19 mouse cellular contexts compared by ENCODE assay signal in the genomic region with DNA sequence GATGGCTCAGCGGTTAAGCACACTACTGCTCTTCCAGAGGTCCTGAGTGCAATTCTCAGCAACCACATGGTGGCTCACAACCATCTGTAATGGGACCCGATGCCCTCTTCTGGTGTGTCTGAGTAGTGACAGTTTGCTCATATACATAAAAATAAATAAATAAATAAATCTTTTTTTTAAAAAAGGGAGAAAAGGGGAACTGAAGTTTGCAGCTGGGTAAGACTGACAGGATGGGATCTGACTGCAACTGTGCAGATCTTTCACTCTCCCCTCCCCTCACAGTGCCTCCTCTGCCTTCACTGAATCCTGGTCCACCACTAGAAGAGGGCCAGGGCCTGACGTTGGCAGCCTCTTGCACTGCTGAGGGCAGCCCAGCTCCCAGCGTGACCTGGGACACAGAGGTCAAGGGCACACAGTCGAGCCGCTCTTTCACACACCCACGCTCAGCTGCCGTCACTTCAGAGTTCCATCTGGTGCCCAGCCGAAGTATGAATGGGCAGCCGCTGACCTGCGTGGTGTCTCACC. TPM values are rescaled to one million over a fixed set of nuclear protein-coding genes. Genes with fewer than 3 reads are reported as not detected.
A peak's percentile ranks its signal among the peaks of the same experiment; 100 is the strongest.
DNase-seq lines count a peak whose midpoint lies in the region; ATAC-seq and TF ChIP-seq lines count a peak whose summit lies in the region.
"Had no signal": no experiment of that assay in that cellular context is flagged by ENCODE, and none has a peak within 500 bp of the region (broad histone marks: within the 10 kb centered on the region; RNA-seq: fewer than 3 reads in every experiment).

No protein-coding gene starts in this region.

- peak; percentile 15 for TF ChIP-seq CTCF in left cerebral cortex, adult 2 months (IDR thresholded peaks at IDR 0.05)
- TF ChIP-seq CTCF in spleen, adult 2 months (IDR thresholded peaks at IDR 0.05; ENCODE audit: extremely low read depth, insufficient read depth, insufficient read length, insufficient replicate concordance) = no peak
- peak; percentile 26; the same call in 1 of the 2 replicates for TF ChIP-seq CTCF in bone marrow macrophage, adult 2 months (IDR thresholded peaks at IDR 0.05; ENCODE audit: low read depth, low read length)

- H3K9me3 ChIP-seq in intestine, embryonic 16.5 days (ENCODE audit: control insufficient read depth, low read length) = no peaks in the 10 kb centered on the region
- H3K9me3 ChIP-seq: embryonic facial prominence, embryonic 10.5 days; forebrain, embryonic 13.5 days; midbrain, embryonic 15.5 days had no signal

- H3K27me3 ChIP-seq in spleen, adult 2 months (ENCODE audit: control insufficient read depth, insufficient read depth, low read length) = no peaks in the 10 kb centered on the region
- 0 out of 2 replicates have a peak, but pooled peaks cover 2% of the 10 kb centered on the region for H3K27me3 ChIP-seq in intestine, embryonic 16.5 days (replicated peaks; ENCODE audit: control insufficient read depth, insufficient read depth, low read length)
- H3K27me3 ChIP-seq: midbrain, embryonic 15.5 days had no signal

- no peak overlapping the region for H3K9ac ChIP-seq in intestine, embryonic 16.5 days (ENCODE audit: low read depth, low read length)
- H3K9ac ChIP-seq: forebrain, embryonic 13.5 days; midbrain, embryonic 15.5 days had no signal

- intact Hi-C loops in left cerebral cortex, adult 2 months (cut with DNase I) = no loop called here

- H3K4me2 ChIP-seq in intestine, embryonic 16.5 days (ENCODE audit: low read depth, low read length) = no peak overlapping the region
- H3K4me2 ChIP-seq: forebrain, embryonic 13.5 days; midbrain, embryonic 15.5 days had no signal

- no peak for ATAC-seq in intestine, embryonic 16.5 days
- ATAC-seq: forebrain, embryonic 13.5 days; inflammation-experienced regulatory T-cells, adult 6 months; midbrain, embryonic 15.5 days had no signal

- no peak for DNase-seq in left cerebral cortex, adult 2 months (ENCODE audit: extremely low spot score in 1 of 2, low spot score in 2 of 2)
- DNase-seq in left cerebral cortex, adult 18-20 months (ENCODE audit: low spot score in 2 of 2) = no peak
- DNase-seq in spleen, adult 2 months (ENCODE audit: low read depth in 1 of 2, low spot score in 2 of 2) = no peak
- no peak for DNase-seq in spleen, postnatal 36 days (ENCODE audit: low spot score in 2 of 2)
- DNase-seq in urinary bladder, postnatal 25 days (ENCODE audit: low spot score) = no peak
- DNase-seq: adrenal gland, postnatal 36 days; cerebellum, adult 2 months; gastrocnemius, postnatal 14 days; left cerebral cortex, postnatal 4 days; liver; lung, adult 18-20 months; right cerebral cortex, postnatal 25 days had no signal

- no peak overlapping the region for H3K27ac ChIP-seq in left cerebral cortex, adult 2 months
- H3K27ac ChIP-seq in spleen, adult 2 months (ENCODE audit: insufficient read depth, low read length) = 0 out of 2 replicates have a peak overlapping the region, but pooled peaks have one; percentile 26
- no peak overlapping the region for H3K27ac ChIP-seq in bone marrow macrophage, adult 2 months (ENCODE audit: insufficient read depth, low read depth, low read length)
- H3K27ac ChIP-seq in intestine, embryonic 16.5 days (ENCODE audit: low read length) = no peak overlapping the region
- H3K27ac ChIP-seq: embryonic facial prominence, embryonic 10.5 days; forebrain, embryonic 13.5 days; macrophage; midbrain, embryonic 15.5 days had no signal

- H3K4me3 ChIP-seq in left cerebral cortex, adult 2 months = no peak overlapping the region
- no peak overlapping the region for H3K4me3 ChIP-seq in spleen, adult 2 months (ENCODE audit: extremely low read depth, insufficient read depth, insufficient read length)
- no peak overlapping the region for H3K4me3 ChIP-seq in bone marrow macrophage, adult 2 months (ENCODE audit: insufficient read depth, low read length)
- no peak overlapping the region for H3K4me3 ChIP-seq in intestine, embryonic 16.5 days (ENCODE audit: low read length)
- H3K4me3 ChIP-seq: embryonic facial prominence, embryonic 10.5 days; forebrain, embryonic 13.5 days; midbrain, embryonic 15.5 days had no signal

- peaks cover 10% of the 10 kb centered on the region; the same call in 1 of the 2 replicates for H3K4me1 ChIP-seq in spleen, adult 2 months (ENCODE audit: control insufficient read depth, insufficient read depth, insufficient read length)
- peaks cover 31% of the 10 kb centered on the region for H3K4me1 ChIP-seq in bone marrow macrophage, adult 2 months (ENCODE audit: control insufficient read depth, insufficient read depth, low read length)
- H3K4me1 ChIP-seq in intestine, embryonic 16.5 days (ENCODE audit: control insufficient read depth, insufficient read depth, low read length) = peaks cover 3% of the 10 kb centered on the region; the same call in 1 of the 2 replicates

- WGBS in spleen, adult 2 months = 67% methylated on average over 11 of the region's 11 CpGs
- WGBS in intestine, embryonic 16.5 days = 85% methylated on average over 11 of the region's 11 CpGs

- no peaks in the 10 kb centered on the region for H3K36me3 ChIP-seq in spleen, adult 2 months (ENCODE audit: control insufficient read depth, insufficient read depth, low read length)
- H3K36me3 ChIP-seq in intestine, embryonic 16.5 days (ENCODE audit: control insufficient read depth, insufficient read depth, low read length) = no peaks in the 10 kb centered on the region
- H3K36me3 ChIP-seq: embryonic facial prominence, embryonic 10.5 days; midbrain, embryonic 15.5 days had no signal

- no peak for TF ChIP-seq POLR2A in spleen, adult 2 months (IDR thresholded peaks at IDR 0.05; ENCODE audit: low read depth, low read length)
- TF ChIP-seq POLR2A in bone marrow macrophage, adult 2 months (IDR thresholded peaks at IDR 0.05; ENCODE audit: borderline replicate concordance, low read depth, low read length) = no peak

RNA-seq across cellular contexts. Expression of a gene that starts 6.6 kb away (rescaled TPM):
- 1 to 10 TPM; 2.0 to 2.2 TPM for total RNA-seq in left cerebral cortex, adult 2 months (2021)
- total RNA-seq in left cerebral cortex, adult 18-20 months (2021) = 1 to 10 TPM; 2.2 to 2.6 TPM
- polyA plus RNA-seq in spleen, adult 2 months (2012; rRNA removed) = 79.5 and 88.3 TPM in 2 replicates
- 178 and 182 TPM in 2 replicates for polyA plus RNA-seq in bone marrow macrophage, adult 2 months (2012; ENCODE audit: insufficient read depth, insufficient read length, missing spikeins)
- polyA plus RNA-seq in intestine, embryonic 16.5 days (2015; fragmentation: Nextera tagmentation; extraction: Ambion mirVana) = 2.0 and 2.5 TPM in 2 replicates

RNA-seq across cellular contexts. Expression of a gene that starts 12.3 kb away (rescaled TPM):
- total RNA-seq in left cerebral cortex, adult 2 months (2021) = 1 to 10 TPM; 3.0 to 3.1 TPM
- 1 to 10 TPM; 3.6 to 4.7 TPM for total RNA-seq in left cerebral cortex, adult 18-20 months (2021)
- 1.4 and 2.0 TPM in 2 replicates for polyA plus RNA-seq in spleen, adult 2 months (2012; rRNA removed)
- 9.7 and 11.5 TPM in 2 replicates for polyA plus RNA-seq in bone marrow macrophage, adult 2 months (2012; ENCODE audit: insufficient read depth, insufficient read length, missing spikeins)
- polyA plus RNA-seq in intestine, embryonic 16.5 days (2015; fragmentation: Nextera tagmentation; extraction: Ambion mirVana) = 2.8 and 3.8 TPM in 2 replicates
- total RNA-seq: gastrocnemius, postnatal 14 days had no signal

RNA-seq across cellular contexts. Expression of a gene that starts 21.6 kb away (rescaled TPM):
- 1 to 10 TPM; 6.2 to 7.1 TPM for total RNA-seq in left cerebral cortex, adult 2 months (2021)
- 1 to 10 TPM; 7.1 to 8.0 TPM for total RNA-seq in left cerebral cortex, adult 18-20 months (2021)
- 0.20 and 0.62 TPM in 2 replicates for polyA plus RNA-seq in spleen, adult 2 months (2012; rRNA removed)
- polyA plus RNA-seq in bone marrow macrophage, adult 2 months (2012; ENCODE audit: insufficient read depth, insufficient read length, missing spikeins) = not detected in 2 replicates
- 0.60 and 1.1 TPM in 2 replicates for polyA plus RNA-seq in intestine, embryonic 16.5 days (2015; fragmentation: Nextera tagmentation; extraction: Ambion mirVana)

RNA-seq across cellular contexts. Expression of a gene that starts 29.0 kb away (rescaled TPM):
- total RNA-seq in left cerebral cortex, adult 2 months (2021) = 100 to 1,000 TPM in 1 of 2 experiments, 10 to 100 TPM in 1; 99.7 to 106 TPM
- 100 to 1,000 TPM in 1 of 2 experiments, 10 to 100 TPM in 1; 99.0 to 105 TPM for total RNA-seq in left cerebral cortex, adult 18-20 months (2021)
- 130 and 132 TPM in 2 replicates for polyA plus RNA-seq in spleen, adult 2 months (2012; rRNA removed)
- polyA plus RNA-seq in bone marrow macrophage, adult 2 months (2012; ENCODE audit: insufficient read depth, insufficient read length, missing spikeins) = 94.4 and 98.8 TPM in 2 replicates
- 54.6 and 58.1 TPM in 2 replicates for polyA plus RNA-seq in intestine, embryonic 16.5 days (2015; fragmentation: Nextera tagmentation; extraction: Ambion mirVana)

RNA-seq across cellular contexts. Expression of a gene that starts 36.5 kb away (rescaled TPM):
- 1 to 10 TPM; 2.9 to 4.3 TPM for total RNA-seq in left cerebral cortex, adult 2 months (2021)
- 1 to 10 TPM; 1.4 to 2.3 TPM for total RNA-seq in left cerebral cortex, adult 18-20 months (2021)
- 3.1 and 4.1 TPM in 2 replicates for polyA plus RNA-seq in spleen, adult 2 months (2012; rRNA removed)
- 7.7 and 16.7 TPM in 2 replicates for polyA plus RNA-seq in bone marrow macrophage, adult 2 months (2012; ENCODE audit: insufficient read depth, insufficient read length, missing spikeins)
- 5.3 and 5.6 TPM in 2 replicates for polyA plus RNA-seq in intestine, embryonic 16.5 days (2015; fragmentation: Nextera tagmentation; extraction: Ambion mirVana)
- polyA plus RNA-seq: macrophage had no signal

Comparison
In these comparisons a context has a peak if more than half of its experiments do, and no peak if none do; other contexts are left out.
1. RNA of a gene that starts 6.6 kb away (polyA plus RNA-seq): 178 to 182 TPM in bone marrow macrophage, adult 2 months and 79.5 to 88.3 TPM in spleen, adult 2 months; 2.0 to 2.5 TPM in intestine, embryonic 16.5 days; every median in the first group is over 10 times any median in the second.